Mouse (Mus musculus) limb, embryonic 14.5 days (tissue): ENCODE results near the gene Mphosph6. TPM values are rescaled to one million over a fixed set of nuclear protein-coding genes. Genes with fewer than 3 reads are reported as not detected.

Experiments used
- ATAC-seq: fragments of 200-750 bp; cut with Nextera tagmentation; 2 replicates; pipeline ENCODE4 v1.8.0; 2017; ENCODE audit warnings: low read depth, moderate number of reproducible peaks, moderate TSS enrichment; ENCODE audit not compliant: low FRiP score
- DNase-seq: peaks from one replicate; pipeline ENCODE4 v3.0.0-alpha.2; 2015; ENCODE audit warnings: low spot score
- H3K27ac ChIP-seq: fragments of 300-500 bp; sonication (generic); replicated peaks from 2 replicates; pipeline ENCODE4 v1.5.1; 2014; ENCODE audit warnings: low read depth, mild to moderate bottlenecking, low read length, moderate library complexity, mixed read lengths
- H3K27me3 ChIP-seq: fragments of 300-500 bp; sonication (generic); 2 replicates; pipeline ENCODE4 v1.6.1; 2014; ENCODE audit warnings: low read length, mixed read lengths; ENCODE audit not compliant: control insufficient read depth, insufficient read depth
- H3K36me3 ChIP-seq: fragments of 300-500 bp; sonication (generic); 2 replicates; pipeline ENCODE4 v1.6.1; 2014; ENCODE audit warnings: mild to moderate bottlenecking, low read length, moderate library complexity, mixed read lengths; ENCODE audit not compliant: control insufficient read depth, insufficient read depth
- H3K4me1 ChIP-seq: fragments of 300-500 bp; sonication (generic); 2 replicates; pipeline ENCODE4 v1.6.1; 2014; ENCODE audit warnings: antibody characterized with exemption, low read length, mixed read lengths; ENCODE audit not compliant: control insufficient read depth, insufficient read depth
- H3K4me2 ChIP-seq: fragments of 300-500 bp; sonication (generic); replicated peaks from 2 replicates; pipeline ENCODE4 v1.6.1; 2014; ENCODE audit warnings: low read depth, mild to moderate bottlenecking, low read length, moderate library complexity; ENCODE audit not compliant: severe bottlenecking
- H3K4me3 ChIP-seq: fragments of 300-500 bp; sonication (generic); replicated peaks from 2 replicates; pipeline ENCODE4 v1.5.1; 2014; ENCODE audit warnings: low read length
- H3K9ac ChIP-seq: fragments of 300-500 bp; sonication (generic); 2 replicates; pipeline ENCODE4 v1.6.1; 2014; ENCODE audit warnings: mild to moderate bottlenecking, low read depth, low read length, moderate library complexity; ENCODE audit not compliant: severe bottlenecking
- H3K9me3 ChIP-seq: fragments of 300-500 bp; sonication (generic); 2 replicates; pipeline ENCODE4 v1.6.1; 2016; ENCODE audit warnings: low read length; ENCODE audit not compliant: control insufficient read depth
- POLR2A ChIP-seq: fragments of 200-500 bp; IDR thresholded peaks from 2 replicates; pipeline ENCODE4 v1.8.0; 2012; ENCODE audit warnings: inconsistent platforms, mild to moderate bottlenecking, moderate library complexity, borderline replicate concordance; ENCODE audit not compliant: insufficient read depth, insufficient read length; ENCODE audit errors: extremely low read depth
- WGBS: fragments of 180-500 bp; shearing (Covaris S2); extraction: QIAGEN DNeasy Blood & Tissue Kit; methylation state at CpG from one replicate; pipeline ENCODE4 v1.1.7; 2014; 5-methylcytosine and 5-hydroxymethylcytosine counted together
- polyA plus RNA-seq, 2 experiments: library from polyadenylated mRNA; depleted of rRNA in 1 of 2; stranded (reverse) in 1 of 2; unstranded in 1 of 2; fragments of >200 nt; fragmentation: Nextera tagmentation in 1 of 2; extraction: Ambion mirVana in 1 of 2; gene quantifications; 2 replicates each; pipeline versions ENCODE4 v1.2.1 to v1.2.3; 2012 to 2014

Mphosph6 gene
- polyA plus RNA-seq, 2 experiments = 44.4 to 55.9 TPM

DNA sequence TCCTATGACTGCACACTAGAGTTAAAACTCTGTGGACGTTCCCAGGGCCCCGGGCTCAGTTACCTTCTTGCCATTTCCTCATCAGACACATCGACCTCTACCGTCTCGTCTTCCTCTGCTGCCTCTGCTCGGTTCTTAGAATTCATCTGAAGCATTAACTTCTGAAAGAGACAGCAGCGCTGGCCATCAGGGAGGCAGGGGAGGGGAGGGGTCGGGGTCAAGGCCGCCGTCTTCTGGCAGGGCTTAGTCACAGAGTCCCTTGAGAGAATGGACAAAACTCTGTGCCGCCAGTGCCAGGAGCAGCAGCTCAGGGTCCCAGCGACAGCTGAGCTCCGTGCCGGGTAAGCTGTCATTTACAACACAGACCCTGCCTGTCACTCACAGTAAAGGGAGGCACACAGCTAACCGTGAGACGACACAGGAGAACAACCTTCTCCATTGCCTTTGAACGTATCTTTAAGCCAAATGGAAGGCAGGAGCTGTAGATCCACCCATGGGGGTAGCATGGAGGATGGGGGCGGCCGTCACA, 9.1 kb downstream of the Mphosph6 start:
- no peaks in the 10 kb centered on the region; the same call in none of the 2 replicates for H3K4me1 ChIP-seq
- H3K27ac ChIP-seq = no peak overlapping the region
- DNase-seq (no peak), ATAC-seq (no peak)
- no peak overlapping the region for H3K9ac ChIP-seq
- H3K36me3 ChIP-seq = peaks cover 90% of the 10 kb centered on the region
- 92% methylated on average over 19 of the region's 19 CpGs for WGBS
- TF ChIP-seq POLR2A = no peak
- H3K4me2 ChIP-seq = no peak overlapping the region
- H3K27me3 ChIP-seq = no peaks in the 10 kb centered on the region
- no peaks in the 10 kb centered on the region for H3K9me3 ChIP-seq
- H3K4me3 ChIP-seq = no peak overlapping the region

DNA sequence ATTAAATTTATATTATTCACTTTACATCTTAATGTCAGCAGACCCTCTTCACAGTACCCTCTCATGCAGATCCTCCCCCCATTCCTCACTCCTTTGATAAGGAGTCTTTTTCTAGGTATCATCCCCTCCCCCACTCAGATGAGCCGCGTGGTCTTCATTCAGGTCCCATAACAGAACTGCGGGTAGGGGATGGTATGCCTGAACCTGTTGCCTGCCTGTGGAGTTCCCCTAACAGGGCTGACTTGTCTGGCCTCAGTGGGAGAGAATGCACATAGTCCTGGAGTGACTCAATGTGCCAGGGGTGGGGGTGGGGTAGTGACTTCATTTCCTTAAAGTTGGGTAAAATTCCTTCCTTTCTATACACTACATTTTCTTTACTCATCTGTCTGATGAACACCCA, 15.3 kb downstream of the Mphosph6 start:
- no peaks in the 10 kb centered on the region for H3K27me3 ChIP-seq
- H3K4me2 ChIP-seq = no peak overlapping the region
- no peak overlapping the region for H3K4me3 ChIP-seq
- peaks cover 35% of the 10 kb centered on the region for H3K36me3 ChIP-seq
- H3K9me3 ChIP-seq = no peaks in the 10 kb centered on the region
- no peak overlapping the region for H3K27ac ChIP-seq
- no peak for TF ChIP-seq POLR2A
- no peaks in the 10 kb centered on the region for H3K4me1 ChIP-seq
- WGBS = 92% methylated on average over 3 of the region's 3 CpGs
- no peak overlapping the region for H3K9ac ChIP-seq
- ATAC-seq = no peak
- no peak for DNase-seq

DNA sequence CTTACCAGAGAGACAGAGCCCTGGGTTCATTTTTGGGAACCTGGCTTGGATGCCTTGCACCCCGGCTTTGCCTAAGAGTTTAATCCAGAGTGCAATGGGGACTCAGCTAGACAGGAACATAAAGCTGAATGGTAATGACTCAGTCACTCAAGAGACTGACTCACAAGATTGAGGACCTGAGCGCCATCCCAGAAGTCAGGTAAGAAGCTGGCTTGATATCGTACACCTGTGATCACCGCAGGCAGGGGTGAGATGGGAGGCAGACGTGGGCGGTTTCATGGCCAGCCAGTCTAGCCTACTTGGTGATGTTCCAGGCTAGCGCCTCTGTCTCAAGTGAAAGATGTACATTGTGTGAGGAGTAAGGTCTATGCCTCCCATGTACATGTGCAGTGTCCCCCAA, 18.7 kb downstream of the Mphosph6 start:
- no peak overlapping the region for H3K4me3 ChIP-seq
- no peak overlapping the region for H3K9ac ChIP-seq
- no peak for DNase-seq
- H3K27me3 ChIP-seq = no peaks in the 10 kb centered on the region
- H3K36me3 ChIP-seq = peaks cover 3% of the 10 kb centered on the region
- no peak overlapping the region for H3K27ac ChIP-seq
- no peak for ATAC-seq
- H3K4me2 ChIP-seq = no peak overlapping the region
- TF ChIP-seq POLR2A = no peak
- 93% methylated on average over 7 of the region's 7 CpGs for WGBS
- H3K4me1 ChIP-seq = no peaks in the 10 kb centered on the region
- H3K9me3 ChIP-seq = no peaks in the 10 kb centered on the region

DNA sequence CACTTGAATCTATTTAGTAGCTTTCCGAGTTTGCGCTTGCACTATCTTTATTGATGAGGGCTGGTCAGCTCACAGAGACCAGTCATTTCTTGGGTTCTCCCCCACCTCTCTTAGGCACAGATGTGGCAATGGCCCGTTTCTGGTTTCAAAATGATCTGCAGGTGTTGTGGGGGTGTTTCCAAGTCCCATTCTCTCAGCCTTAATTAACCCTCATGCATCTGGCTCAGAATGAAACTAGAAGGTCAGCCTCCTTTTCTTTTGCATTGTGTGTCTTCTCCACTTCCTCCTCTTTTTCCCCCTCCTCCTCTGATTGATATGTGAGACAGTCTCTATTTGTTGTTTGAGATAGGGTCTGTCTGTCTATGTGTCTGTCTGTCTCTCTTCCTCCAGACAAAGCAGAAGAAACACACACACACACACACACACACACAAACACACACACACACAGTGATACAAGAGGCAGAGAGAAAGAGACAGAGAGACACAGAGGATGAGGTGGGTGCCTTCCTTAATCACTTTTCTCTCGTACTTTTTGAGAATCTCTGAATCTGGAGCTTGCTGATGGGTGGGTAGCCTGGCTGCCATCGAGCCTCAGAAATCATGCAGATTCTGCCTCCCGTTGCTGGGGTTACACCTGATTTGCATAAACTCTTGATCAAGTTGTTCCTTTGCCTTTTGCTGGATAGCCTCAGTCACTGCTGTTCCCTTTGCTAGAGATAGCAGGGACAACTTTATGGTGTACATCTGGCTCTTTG, 20.2 kb downstream of the Mphosph6 start:
- Histone ChIP-seq H3K27ac (no peak overlapping the region), H3K4me1 (no peaks in the 10 kb centered on the region), H3K36me3 (no peaks in the 10 kb centered on the region), H3K9me3 (no peaks in the 10 kb centered on the region), H3K9ac (no peak overlapping the region), H3K4me2 (no peak overlapping the region), H3K27me3 (no peaks in the 10 kb centered on the region), H3K4me3 (no peak overlapping the region)
- 56% methylated on average over 6 of the region's 6 CpGs for WGBS
- no peak for DNase-seq
- ATAC-seq = no peak
- TF ChIP-seq POLR2A = no peak

DNA sequence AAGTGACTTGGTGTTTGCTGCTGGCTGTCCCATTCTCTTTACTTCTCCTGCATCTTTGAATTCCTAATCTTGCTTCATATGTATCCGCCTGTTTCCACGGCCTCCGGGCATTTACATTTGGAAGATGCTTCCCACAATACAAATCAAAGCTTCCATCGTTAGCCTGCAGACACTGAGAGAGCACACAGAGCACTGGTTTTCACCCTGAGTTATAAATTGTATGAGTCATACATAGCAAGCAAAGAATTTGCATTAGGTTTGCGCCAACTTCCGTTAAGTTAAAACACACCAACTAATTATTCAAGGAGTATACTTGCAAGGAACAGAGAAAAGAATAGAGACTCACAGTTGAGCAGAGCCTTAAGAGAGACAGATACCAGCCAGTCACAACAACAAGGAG, 22.4 kb downstream of the Mphosph6 start:
- Histone ChIP-seq H3K4me2 (no peak overlapping the region), H3K4me3 (no peak overlapping the region), H3K9ac (no peak overlapping the region), H3K27me3 (no peaks in the 10 kb centered on the region), H3K27ac (no peak overlapping the region), H3K4me1 (no peaks in the 10 kb centered on the region), H3K36me3 (no peaks in the 10 kb centered on the region), H3K9me3 (no peaks in the 10 kb centered on the region)
- no peak for TF ChIP-seq POLR2A
- 80% methylated on average over 6 of the region's 6 CpGs for WGBS
- DNase-seq = no peak
- no peak for ATAC-seq
